Mouse (Mus musculus): ENCODE data around the gene Tdg. TPM values are rescaled to one million over a fixed set of nuclear protein-coding genes. Genes with fewer than 3 reads are reported as not detected.

The Tdg gene
- polyA plus RNA-seq, 1 experiment from 2014 or later, result 115 TPM

DNA sequence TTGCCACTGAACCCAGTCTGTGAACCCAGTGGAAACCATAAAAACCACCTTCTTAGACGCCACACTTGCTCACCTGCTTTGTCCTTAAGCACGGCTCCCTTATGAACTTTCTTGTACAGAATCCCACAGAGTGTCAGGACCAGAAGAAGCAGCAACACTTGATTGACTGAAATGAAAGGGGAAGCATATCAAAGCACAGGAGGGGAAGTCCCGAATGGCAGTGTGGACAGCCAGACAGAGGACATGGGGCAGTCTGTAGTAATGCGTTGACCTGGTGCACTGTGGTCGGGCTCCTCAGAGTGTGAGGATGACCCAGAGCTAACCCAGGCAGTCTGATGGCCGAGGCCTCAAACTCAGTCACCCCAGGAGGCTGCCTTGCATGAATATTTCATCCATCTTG, 40.6 kb downstream of the Tdg start:
- H3K4me1 ChIP-seq (ENCODE audit: control insufficient read depth, insufficient read depth, low read length), result peaks cover 4% of the 10 kb centered on the region; the same call in 1 of the 2 replicates
- 61% methylated on average over 6 of the region's 6 CpGs for WGBS (ENCODE audit: insufficient replicate concordance)
- no peaks in the 10 kb centered on the region for H3K36me3 ChIP-seq (ENCODE audit: control insufficient read depth, insufficient read depth, low read length)
- H3K9ac ChIP-seq (ENCODE audit: low read depth, low read length), result no peak overlapping the region
- no peaks in the 10 kb centered on the region for H3K9me3 ChIP-seq (replicated peaks; ENCODE audit: control insufficient read depth, low read length)
- no peak overlapping the region for H3K27ac ChIP-seq (ENCODE audit: low read depth, low read length)
- ATAC-seq (replicated peaks; ENCODE audit: insufficient number of reproducible peaks, low FRiP score, low TSS enrichment), result no peak
- H3K4me2 ChIP-seq, result no peak overlapping the region
- no peak overlapping the region for H3K4me3 ChIP-seq (ENCODE audit: low read depth, low read length)
- 0 out of 2 replicates have a peak, but pooled peaks cover 2% of the 10 kb centered on the region for H3K27me3 ChIP-seq (ENCODE audit: control insufficient read depth, insufficient read depth, low read length)

DNA sequence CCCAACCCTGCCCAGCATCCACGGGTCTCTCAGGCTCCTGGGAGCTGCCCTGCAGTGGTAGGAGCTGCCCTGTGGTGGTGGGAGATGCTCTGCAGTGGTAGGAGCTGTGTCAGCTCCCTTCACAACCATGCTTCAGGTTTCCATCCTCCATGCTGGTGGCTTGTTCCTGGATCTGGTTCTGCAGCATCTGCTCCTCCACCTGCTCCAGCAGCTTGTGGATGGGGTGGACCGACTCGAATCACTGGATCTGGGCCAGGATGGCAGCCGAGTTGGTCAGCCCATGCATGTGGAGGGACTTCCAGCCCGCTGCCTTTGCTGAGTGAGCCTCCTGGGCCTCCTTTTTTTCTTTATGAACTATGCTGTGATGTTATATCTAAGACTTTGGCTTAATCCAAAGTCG, 47.3 kb downstream of the Tdg start:
- no peak overlapping the region for H3K9ac ChIP-seq (ENCODE audit: low read depth, low read length)
- no peak overlapping the region for H3K4me3 ChIP-seq (ENCODE audit: low read depth, low read length)
- no peak overlapping the region for H3K27ac ChIP-seq (ENCODE audit: low read depth, low read length)
- WGBS (ENCODE audit: insufficient replicate concordance), result 83% methylated on average over 6 of the region's 6 CpGs
- no peak for ATAC-seq (replicated peaks; ENCODE audit: insufficient number of reproducible peaks, low FRiP score, low TSS enrichment)
- H3K4me1 ChIP-seq (ENCODE audit: control insufficient read depth, insufficient read depth, low read length), result no peaks in the 10 kb centered on the region
- H3K36me3 ChIP-seq (ENCODE audit: control insufficient read depth, insufficient read depth, low read length), result no peaks in the 10 kb centered on the region
- no peaks in the 10 kb centered on the region for H3K9me3 ChIP-seq (replicated peaks; ENCODE audit: control insufficient read depth, low read length)
- no peak overlapping the region for H3K4me2 ChIP-seq
- H3K27me3 ChIP-seq (ENCODE audit: control insufficient read depth, insufficient read depth, low read length), result no peaks in the 10 kb centered on the region

DNA sequence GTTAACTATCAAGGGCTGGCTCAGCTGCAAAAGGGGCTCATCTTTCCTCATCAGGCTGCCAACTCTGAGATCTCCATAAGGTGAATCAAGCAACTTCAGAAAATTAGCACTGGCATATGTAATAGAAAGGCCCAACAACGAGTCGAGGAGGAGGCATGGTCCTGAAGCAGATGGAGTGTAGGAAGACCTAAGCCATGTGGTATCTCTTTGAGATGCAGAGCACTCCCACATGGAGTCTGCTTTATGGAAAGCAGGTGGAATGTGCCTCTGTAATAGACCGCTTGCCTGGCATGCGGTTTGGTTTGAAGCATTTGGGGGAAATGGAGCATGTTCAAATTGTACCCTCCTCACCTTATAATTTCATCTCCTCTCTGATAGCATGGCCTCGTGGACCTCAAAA, 51.1 kb downstream of the Tdg start:
- no peaks in the 10 kb centered on the region for H3K36me3 ChIP-seq (ENCODE audit: control insufficient read depth, insufficient read depth, low read length)
- H3K4me1 ChIP-seq (ENCODE audit: control insufficient read depth, insufficient read depth, low read length), result no peaks in the 10 kb centered on the region
- H3K4me2 ChIP-seq, result no peak overlapping the region
- no peak overlapping the region for H3K27ac ChIP-seq (ENCODE audit: low read depth, low read length)
- WGBS (ENCODE audit: insufficient replicate concordance), result 73% methylated on average over 5 of the region's 5 CpGs
- H3K9me3 ChIP-seq (replicated peaks; ENCODE audit: control insufficient read depth, low read length), result no peaks in the 10 kb centered on the region
- H3K4me3 ChIP-seq (ENCODE audit: low read depth, low read length), result no peak overlapping the region
- no peak for ATAC-seq (replicated peaks; ENCODE audit: insufficient number of reproducible peaks, low FRiP score, low TSS enrichment)
- no peak overlapping the region for H3K9ac ChIP-seq (ENCODE audit: low read depth, low read length)
- H3K27me3 ChIP-seq (ENCODE audit: control insufficient read depth, insufficient read depth, low read length), result no peaks in the 10 kb centered on the region

DNA sequence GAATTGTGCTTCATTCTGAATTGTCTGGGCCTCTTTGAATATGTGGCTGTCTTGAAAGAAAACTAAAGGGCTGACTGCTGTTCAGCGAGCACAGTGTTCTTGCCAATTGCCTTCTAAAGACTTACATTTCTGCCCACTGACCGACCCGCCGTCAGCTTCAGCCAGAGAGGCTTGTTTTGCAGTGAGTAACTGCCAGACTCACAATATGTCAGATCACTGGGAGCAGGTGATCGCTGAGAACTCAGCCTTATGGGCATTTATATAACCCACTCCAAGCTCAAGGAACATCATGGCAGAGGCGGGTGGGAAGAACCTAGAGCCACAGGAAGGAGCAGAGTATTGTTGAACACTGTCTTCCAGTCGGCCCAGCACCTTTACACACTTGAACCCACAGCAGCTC, 52.0 kb downstream of the Tdg start:
- H3K36me3 ChIP-seq (ENCODE audit: control insufficient read depth, insufficient read depth, low read length), result no peaks in the 10 kb centered on the region

DNA sequence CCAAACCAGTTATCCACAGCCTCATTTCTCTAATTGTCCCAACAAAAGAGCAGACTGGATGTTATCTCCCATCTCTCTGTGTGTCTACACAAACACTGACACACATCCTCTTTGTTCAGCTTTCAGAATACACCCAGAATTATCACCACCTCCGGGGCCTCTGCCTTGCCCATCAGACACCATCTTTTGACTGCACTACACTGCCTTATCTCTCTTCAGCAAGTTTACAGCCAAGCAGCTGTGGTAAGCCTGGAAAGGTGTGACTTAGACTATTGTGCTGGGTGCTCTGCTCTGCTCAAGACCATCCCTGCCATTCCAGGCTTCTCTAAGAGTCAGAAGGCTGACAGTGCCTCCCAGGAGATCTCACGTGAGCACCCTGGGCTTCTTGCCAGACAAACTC, 55.8 kb downstream of the Tdg start:
- no peak for ATAC-seq (replicated peaks; ENCODE audit: insufficient number of reproducible peaks, low FRiP score, low TSS enrichment)

More for the DNA sequence above, 52.0 kb downstream of the Tdg start:
- Histone ChIP-seq H3K27me3 (ENCODE audit: control insufficient read depth, insufficient read depth, low read length) (no peaks in the 10 kb centered on the region), H3K9ac (ENCODE audit: low read depth, low read length) (no peak overlapping the region), H3K27ac (ENCODE audit: low read depth, low read length) (no peak overlapping the region), H3K4me3 (ENCODE audit: low read depth, low read length) (no peak overlapping the region), H3K4me2 (no peak overlapping the region), H3K9me3 (replicated peaks; ENCODE audit: control insufficient read depth, low read length) (no peaks in the 10 kb centered on the region), H3K4me1 (ENCODE audit: control insufficient read depth, insufficient read depth, low read length) (no peaks in the 10 kb centered on the region)
- WGBS (ENCODE audit: insufficient replicate concordance), result 75% methylated on average over 7 of the region's 7 CpGs
- no peak for ATAC-seq (replicated peaks; ENCODE audit: insufficient number of reproducible peaks, low FRiP score, low TSS enrichment)

DNA sequence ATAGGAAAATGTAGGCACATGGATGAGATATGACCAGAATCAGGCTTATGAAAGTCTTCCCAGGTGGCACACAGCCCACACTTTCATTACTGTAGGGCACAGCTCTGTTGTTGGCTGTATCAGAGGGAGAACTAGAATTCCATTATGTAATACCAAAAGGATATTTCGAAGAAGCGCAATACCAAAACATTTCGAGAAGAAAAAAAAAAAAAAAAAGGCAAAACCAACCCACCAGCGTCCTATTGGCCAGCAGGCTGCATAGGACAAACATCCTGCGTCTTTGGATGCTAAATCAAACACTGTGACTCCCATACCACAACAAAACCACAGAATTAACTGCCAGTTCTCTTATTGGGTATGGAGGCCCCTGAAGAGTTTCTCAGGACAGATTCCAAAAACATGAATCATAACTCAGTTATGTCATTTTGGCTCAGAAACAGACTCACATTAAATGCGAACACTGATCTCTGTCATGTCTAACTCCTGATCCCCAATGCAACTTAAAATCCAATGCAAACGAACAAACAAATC, 60.1 kb downstream of the Tdg start:
- Histone ChIP-seq H3K9me3 (replicated peaks; ENCODE audit: control insufficient read depth, low read length) (no peaks in the 10 kb centered on the region), H3K27me3 (ENCODE audit: control insufficient read depth, insufficient read depth, low read length) (no peaks in the 10 kb centered on the region), H3K4me1 (ENCODE audit: control insufficient read depth, insufficient read depth, low read length) (peaks cover 3% of the 10 kb centered on the region; the same call in 1 of the 2 replicates), H3K36me3 (ENCODE audit: control insufficient read depth, insufficient read depth, low read length) (no peaks in the 10 kb centered on the region), H3K4me2 (peak overlapping the region; percentile 59), H3K27ac (ENCODE audit: low read depth, low read length) (no peak overlapping the region), H3K9ac (ENCODE audit: low read depth, low read length) (no peak overlapping the region), H3K4me3 (ENCODE audit: low read depth, low read length) (no peak overlapping the region)
- WGBS (ENCODE audit: insufficient replicate concordance), result 77% methylated on average over 7 of the region's 7 CpGs
- no peak for ATAC-seq (replicated peaks; ENCODE audit: insufficient number of reproducible peaks, low FRiP score, low TSS enrichment)

More for the DNA sequence above, 55.8 kb downstream of the Tdg start:
- 39% methylated on average over 2 of the region's 2 CpGs for WGBS (ENCODE audit: insufficient replicate concordance)
- no peaks in the 10 kb centered on the region for H3K27me3 ChIP-seq (ENCODE audit: control insufficient read depth, insufficient read depth, low read length)
- H3K36me3 ChIP-seq (ENCODE audit: control insufficient read depth, insufficient read depth, low read length), result no peaks in the 10 kb centered on the region
- H3K4me2 ChIP-seq, result no peak overlapping the region
- no peak overlapping the region for H3K4me3 ChIP-seq (ENCODE audit: low read depth, low read length)
- H3K4me1 ChIP-seq (ENCODE audit: control insufficient read depth, insufficient read depth, low read length), result peaks cover 3% of the 10 kb centered on the region; the same call in 1 of the 2 replicates
- no peak overlapping the region for H3K27ac ChIP-seq (ENCODE audit: low read depth, low read length)
- H3K9me3 ChIP-seq (replicated peaks; ENCODE audit: control insufficient read depth, low read length), result no peaks in the 10 kb centered on the region
- H3K9ac ChIP-seq (ENCODE audit: low read depth, low read length), result no peak overlapping the region

DNA sequence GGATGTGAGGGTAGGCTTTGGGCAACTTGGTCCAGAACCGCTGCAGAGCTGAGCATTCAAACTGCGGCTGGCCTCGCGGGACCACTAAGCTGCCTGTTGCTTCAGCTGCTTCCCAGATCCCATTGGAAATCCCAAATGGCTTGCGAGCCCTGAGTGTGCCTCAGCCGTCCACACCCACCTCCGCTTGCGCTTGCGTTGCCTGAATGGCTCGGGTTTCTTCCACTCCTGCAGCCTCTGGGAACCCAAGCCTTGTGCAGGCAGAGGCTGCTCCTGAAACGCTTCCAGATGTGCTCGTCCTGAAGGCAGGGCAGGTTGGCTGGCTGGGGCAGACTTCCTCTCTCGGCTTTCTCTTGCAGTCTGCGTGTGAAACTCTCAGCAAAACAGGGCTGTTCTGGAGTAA, 60.9 kb downstream of the Tdg start, which contains the start of gene Glt8d2:
Gene Glt8d2, minus strand, starts transcription at position 157 of the 400 bp plus-strand sequence.
- Histone ChIP-seq H3K27me3 (ENCODE audit: control insufficient read depth, insufficient read depth, low read length) (no peaks in the 10 kb centered on the region), H3K9me3 (replicated peaks; ENCODE audit: control insufficient read depth, low read length) (no peaks in the 10 kb centered on the region), H3K4me2 (peak within 1 kb of the TSS; percentile 59), H3K36me3 (ENCODE audit: control insufficient read depth, insufficient read depth, low read length) (no peaks in the 10 kb centered on the region), H3K4me1 (ENCODE audit: control insufficient read depth, insufficient read depth, low read length) (peaks cover 3% of the 10 kb centered on the region; the same call in 1 of the 2 replicates), H3K9ac (ENCODE audit: low read depth, low read length) (no peak within 1 kb of the TSS), H3K27ac (ENCODE audit: low read depth, low read length) (no peak within 1 kb of the TSS), H3K4me3 (ENCODE audit: low read depth, low read length) (peak within 1 kb of the TSS; percentile 18)
- ATAC-seq (replicated peaks; ENCODE audit: insufficient number of reproducible peaks, low FRiP score, low TSS enrichment), result peak; percentile 78
- 6% methylated on average over 14 of the region's 14 CpGs for WGBS (ENCODE audit: insufficient replicate concordance)

DNA sequence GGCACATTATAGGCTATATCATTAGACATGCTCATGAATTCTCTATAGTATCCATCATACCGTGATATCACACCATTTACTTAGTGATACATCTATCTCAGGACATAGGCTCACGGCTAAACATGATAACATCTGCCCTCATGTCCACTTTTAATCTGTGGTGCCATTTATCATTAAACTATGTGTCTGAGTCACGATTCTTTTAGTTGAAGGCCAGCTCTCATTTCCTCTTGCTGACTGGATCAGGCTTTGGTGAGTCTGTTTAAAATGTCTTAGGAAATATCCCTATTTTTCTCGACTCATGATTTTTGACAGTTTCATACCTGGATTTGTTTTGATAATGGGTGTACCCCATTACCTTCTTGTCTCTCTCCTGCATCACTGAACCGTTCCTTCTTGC, 66.3 kb downstream of the Tdg start, which contains the start of gene Hcfc2:
Gene Hcfc2, plus strand, starts transcription at position 205 of the 400 bp plus-strand sequence.
- Histone ChIP-seq H3K36me3 (ENCODE audit: control insufficient read depth, insufficient read depth, low read length) (no peaks in the 10 kb centered on the region), H3K27me3 (ENCODE audit: control insufficient read depth, insufficient read depth, low read length) (no peaks in the 10 kb centered on the region), H3K9ac (ENCODE audit: low read depth, low read length) (no peak within 1 kb of the TSS), H3K9me3 (replicated peaks; ENCODE audit: control insufficient read depth, low read length) (no peaks in the 10 kb centered on the region), H3K4me1 (ENCODE audit: control insufficient read depth, insufficient read depth, low read length) (peaks cover 12% of the 10 kb centered on the region), H3K4me3 (ENCODE audit: low read depth, low read length) (no peak within 1 kb of the TSS), H3K4me2 (no peak within 1 kb of the TSS), H3K27ac (ENCODE audit: low read depth, low read length) (no peak within 1 kb of the TSS)
- WGBS (ENCODE audit: insufficient replicate concordance), result 71% methylated on average over 5 of the region's 5 CpGs
- no peak for ATAC-seq (replicated peaks; ENCODE audit: insufficient number of reproducible peaks, low FRiP score, low TSS enrichment)

DNA sequence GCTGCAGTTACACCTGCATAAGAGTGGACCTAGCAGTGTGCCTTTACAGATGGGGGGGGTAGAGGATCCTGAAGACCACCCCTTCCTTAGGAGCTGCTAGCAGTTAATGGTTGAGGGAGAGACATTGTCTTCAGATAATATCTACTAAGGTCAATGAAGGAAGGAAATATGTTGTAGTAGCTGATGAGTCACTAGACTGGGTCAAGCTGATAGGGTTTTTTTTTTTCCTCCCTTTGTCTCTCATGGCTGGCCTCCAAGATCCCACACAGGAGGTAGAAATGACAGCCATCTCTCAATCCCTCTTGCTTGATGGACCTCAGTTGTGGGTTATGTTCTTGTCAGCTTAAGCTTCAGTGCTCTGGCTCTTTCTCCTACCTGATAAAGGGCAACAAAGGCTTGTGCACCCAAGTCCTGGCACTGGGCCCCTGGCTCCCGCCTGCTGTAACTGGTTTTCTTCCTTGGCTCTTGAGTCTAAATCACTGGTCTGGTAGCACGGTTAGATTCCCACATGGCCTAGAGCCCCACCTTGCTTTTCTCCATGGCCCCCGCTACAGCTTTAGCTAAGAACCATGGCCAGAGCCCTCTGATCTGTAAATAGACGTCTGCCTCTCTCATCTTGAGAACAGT, 66.9 kb downstream of the Tdg start:
- Histone ChIP-seq H3K4me1 (ENCODE audit: control insufficient read depth, insufficient read depth, low read length) (peaks cover 12% of the 10 kb centered on the region), H3K4me3 (ENCODE audit: low read depth, low read length) (no peak overlapping the region), H3K27ac (ENCODE audit: low read depth, low read length) (no peak overlapping the region), H3K4me2 (no peak overlapping the region), H3K36me3 (ENCODE audit: control insufficient read depth, insufficient read depth, low read length) (peaks cover 2% of the 10 kb centered on the region; the same call in 1 of the 2 replicates), H3K27me3 (ENCODE audit: control insufficient read depth, insufficient read depth, low read length) (no peaks in the 10 kb centered on the region), H3K9ac (ENCODE audit: low read depth, low read length) (no peak overlapping the region), H3K9me3 (replicated peaks; ENCODE audit: control insufficient read depth, low read length) (no peaks in the 10 kb centered on the region)
- WGBS (ENCODE audit: insufficient replicate concordance), result 51% methylated on average over 4 of the region's 4 CpGs
- ATAC-seq (replicated peaks; ENCODE audit: insufficient number of reproducible peaks, low FRiP score, low TSS enrichment), result no peak
